Mouse (Mus musculus) liver, adult 10 weeks (tissue): ENCODE results near the gene Lingo1. TPM values are rescaled to one million over a fixed set of nuclear protein-coding genes. Genes with fewer than 3 reads are reported as not detected.

Experiments used
- polyA plus RNA-seq: library from polyadenylated mRNA; stranded (reverse); fragments of 350-450 nt; fragmentation: Illumina TruSeq; extraction: RNeasy Lipid Tissue Mini Kit (QIAGEN cat#74804); gene quantifications from one replicate; pipeline ENCODE4 v1.2.3, GENCODE M21; 2014; ENCODE audit warnings: low read depth, low replicate concordance

Lingo1 gene
- polyA plus RNA-seq, result not detected

DNA sequence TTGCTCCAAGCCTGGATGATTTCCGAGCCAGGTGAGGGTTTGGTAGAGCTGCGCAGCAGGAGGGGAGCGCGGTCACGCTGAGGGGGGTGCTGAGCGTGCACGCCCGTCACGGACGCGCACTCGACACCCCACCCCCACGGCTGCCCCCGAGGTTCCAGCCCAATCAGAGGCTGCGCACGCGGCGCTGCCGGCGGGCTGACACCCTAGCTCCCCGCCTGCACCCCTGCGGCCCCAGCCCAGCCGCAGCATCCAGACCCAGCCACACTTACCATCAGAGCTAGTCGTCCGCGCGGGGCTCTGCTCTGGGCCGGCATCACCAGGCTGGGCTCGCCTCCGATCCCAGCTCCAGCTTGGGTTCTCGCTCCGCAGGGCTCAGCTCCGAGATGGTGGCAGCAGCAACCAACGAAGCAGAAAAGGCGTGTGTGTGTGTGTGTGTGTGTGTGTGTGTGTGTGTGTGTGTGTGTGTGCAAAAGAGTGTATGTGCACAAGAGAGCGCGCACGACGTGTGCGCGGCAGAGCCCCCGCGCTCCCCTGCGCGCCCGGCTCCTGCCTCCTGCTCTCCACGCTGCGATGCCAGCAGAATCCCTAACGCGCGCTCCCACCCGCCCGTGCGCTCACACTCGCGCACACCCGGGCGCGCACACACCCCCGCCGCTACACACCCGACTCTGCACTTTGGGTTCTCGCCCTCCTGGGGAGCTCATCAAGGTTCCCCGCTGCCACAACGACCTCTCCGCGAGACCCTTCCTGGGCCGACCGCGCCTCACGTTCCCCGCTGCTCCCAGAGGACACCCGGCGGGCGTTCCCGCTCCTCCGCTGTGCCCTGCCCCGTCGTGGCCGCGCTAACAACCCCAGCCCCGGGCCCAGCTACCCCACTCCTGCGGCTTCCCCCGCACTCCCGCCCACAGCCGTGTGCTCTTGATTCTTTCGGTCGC lies at the start of gene Lingo1:
Lingo1 (minus strand) TSS at position 748 of the 935 bp plus-strand sequence.

Other genes with a start within 250 kb of the Lingo1 start
- gene Odf3l1, start 68.2 kb upstream of the Lingo1 start, polyA plus RNA-seq, result not detected
- gene Cspg4, start 68.6 kb upstream of the Lingo1 start, polyA plus RNA-seq, result not detected
- gene Snx33, start 131.9 kb upstream of the Lingo1 start, polyA plus RNA-seq, result 3.2 TPM
- gene Imp3, start 141.0 kb upstream of the Lingo1 start, polyA plus RNA-seq, result 32.2 TPM
- gene Snupn, start 154.4 kb upstream of the Lingo1 start, polyA plus RNA-seq, result 7.3 TPM
- 17.7 TPM for gene Ptpn9, start 198.5 kb upstream of the Lingo1 start, polyA plus RNA-seq